Mouse (Mus musculus): ENCODE measurements around the gene Kcnj15. TPM values are rescaled to one million over a fixed set of nuclear protein-coding genes. Genes with fewer than 3 reads are reported as not detected.

Gene Kcnj15
- polyA plus RNA-seq, 1 experiment from 2014 or later: 3.1 TPM

GRCm38 (mm10) chr16:95221051-95221450 lies 36.3 kb upstream of the Kcnj15 start:
- H3K36me3 ChIP-seq (ENCODE audit: control insufficient read depth, insufficient read depth): no peaks in the 10 kb centered on the region
- H3K4me3 ChIP-seq (ENCODE audit: low read length): no peak overlapping the region
- H3K4me1 ChIP-seq (ENCODE audit: control insufficient read depth, insufficient read depth, low read length): no peaks in the 10 kb centered on the region
- H3K9ac ChIP-seq (ENCODE audit: low read length): no peak overlapping the region
- H3K9me3 ChIP-seq (replicated peaks; ENCODE audit: control insufficient read depth, low read length): no peaks in the 10 kb centered on the region
- H3K27ac ChIP-seq (ENCODE audit: low read length): no peak overlapping the region
- WGBS: 64% methylated on average over 4 of the region's 4 CpGs
- H3K27me3 ChIP-seq (ENCODE audit: control insufficient read depth, insufficient read depth, low read length): no peaks in the 10 kb centered on the region
- ATAC-seq (replicated peaks; ENCODE audit: extremely low read depth, insufficient read depth, low FRiP score): no peak
- H3K4me2 ChIP-seq (ENCODE audit: low read depth, low read length): no peak overlapping the region

- no peak for ATAC-seq (replicated peaks; ENCODE audit: extremely low read depth, insufficient read depth, low FRiP score)
- no peak overlapping the region for H3K27ac ChIP-seq (ENCODE audit: low read length)
- H3K4me1 ChIP-seq (ENCODE audit: control insufficient read depth, insufficient read depth, low read length): no peaks in the 10 kb centered on the region
- no peak overlapping the region for H3K4me2 ChIP-seq (ENCODE audit: low read depth, low read length)
- no peak overlapping the region for H3K9ac ChIP-seq (ENCODE audit: low read length)
- H3K9me3 ChIP-seq (replicated peaks; ENCODE audit: control insufficient read depth, low read length): no peaks in the 10 kb centered on the region
- no peaks in the 10 kb centered on the region for H3K36me3 ChIP-seq (ENCODE audit: control insufficient read depth, insufficient read depth)
- no peaks in the 10 kb centered on the region for H3K27me3 ChIP-seq (ENCODE audit: control insufficient read depth, insufficient read depth, low read length)
- no peak overlapping the region for H3K4me3 ChIP-seq (ENCODE audit: low read length)
- 47% methylated on average over 7 of the region's 7 CpGs for WGBS
Observed at GRCm38 (mm10) chr16:95222026-95222718, 35.2 kb upstream of the Kcnj15 start.

- no peak overlapping the region for H3K4me3 ChIP-seq (ENCODE audit: low read length)
- H3K27me3 ChIP-seq (ENCODE audit: control insufficient read depth, insufficient read depth, low read length): no peaks in the 10 kb centered on the region
- no peaks in the 10 kb centered on the region for H3K36me3 ChIP-seq (ENCODE audit: control insufficient read depth, insufficient read depth)
- H3K4me2 ChIP-seq (ENCODE audit: low read depth, low read length): no peak overlapping the region
- H3K27ac ChIP-seq (ENCODE audit: low read length): no peak overlapping the region
- ATAC-seq (replicated peaks; ENCODE audit: extremely low read depth, insufficient read depth, low FRiP score): no peak
- H3K4me1 ChIP-seq (ENCODE audit: control insufficient read depth, insufficient read depth, low read length): no peaks in the 10 kb centered on the region
- WGBS: 76% methylated on average over 8 of the region's 8 CpGs
- no peaks in the 10 kb centered on the region for H3K9me3 ChIP-seq (replicated peaks; ENCODE audit: control insufficient read depth, low read length)
- no peak overlapping the region for H3K9ac ChIP-seq (ENCODE audit: low read length)
Observed at GRCm38 (mm10) chr16:95223435-95223834, 33.9 kb upstream of the Kcnj15 start.

- WGBS: 57% methylated on average over 7 of the region's 7 CpGs
- Histone ChIP-seq H3K4me3 (ENCODE audit: low read length) (no peak overlapping the region), H3K4me2 (ENCODE audit: low read depth, low read length) (no peak overlapping the region), H3K36me3 (ENCODE audit: control insufficient read depth, insufficient read depth) (no peaks in the 10 kb centered on the region), H3K9ac (ENCODE audit: low read length) (no peak overlapping the region), H3K4me1 (ENCODE audit: control insufficient read depth, insufficient read depth, low read length) (no peaks in the 10 kb centered on the region), H3K27ac (ENCODE audit: low read length) (no peak overlapping the region), H3K9me3 (replicated peaks; ENCODE audit: control insufficient read depth, low read length) (no peaks in the 10 kb centered on the region), H3K27me3 (ENCODE audit: control insufficient read depth, insufficient read depth, low read length) (no peaks in the 10 kb centered on the region)
- ATAC-seq (replicated peaks; ENCODE audit: extremely low read depth, insufficient read depth, low FRiP score): no peak
Observed at GRCm38 (mm10) chr16:95225285-95225684, 32.1 kb upstream of the Kcnj15 start.

- Histone ChIP-seq H3K27me3 (ENCODE audit: control insufficient read depth, insufficient read depth, low read length) (no peaks in the 10 kb centered on the region), H3K4me1 (ENCODE audit: control insufficient read depth, insufficient read depth, low read length) (no peaks in the 10 kb centered on the region), H3K9me3 (replicated peaks; ENCODE audit: control insufficient read depth, low read length) (no peaks in the 10 kb centered on the region), H3K27ac (ENCODE audit: low read length) (no peak overlapping the region), H3K4me2 (ENCODE audit: low read depth, low read length) (no peak overlapping the region), H3K36me3 (ENCODE audit: control insufficient read depth, insufficient read depth) (no peaks in the 10 kb centered on the region), H3K9ac (ENCODE audit: low read length) (no peak overlapping the region), H3K4me3 (ENCODE audit: low read length) (no peak overlapping the region)
- 62% methylated on average over 4 of the region's 4 CpGs for WGBS
- ATAC-seq (replicated peaks; ENCODE audit: extremely low read depth, insufficient read depth, low FRiP score): no peak
Observed at GRCm38 (mm10) chr16:95231768-95232167, 25.6 kb upstream of the Kcnj15 start.

GRCm38 (mm10) chr16:95234891-95235548 lies 22.3 kb upstream of the Kcnj15 start:
- 75% methylated on average over 2 of the region's 2 CpGs for WGBS
- H3K27ac ChIP-seq (ENCODE audit: low read length): no peak overlapping the region
- no peak for ATAC-seq (replicated peaks; ENCODE audit: extremely low read depth, insufficient read depth, low FRiP score)
- no peaks in the 10 kb centered on the region for H3K9me3 ChIP-seq (replicated peaks; ENCODE audit: control insufficient read depth, low read length)
- no peak overlapping the region for H3K4me2 ChIP-seq (ENCODE audit: low read depth, low read length)
- no peaks in the 10 kb centered on the region for H3K4me1 ChIP-seq (ENCODE audit: control insufficient read depth, insufficient read depth, low read length)
- no peak overlapping the region for H3K4me3 ChIP-seq (ENCODE audit: low read length)
- H3K27me3 ChIP-seq (ENCODE audit: control insufficient read depth, insufficient read depth, low read length): no peaks in the 10 kb centered on the region
- H3K36me3 ChIP-seq (ENCODE audit: control insufficient read depth, insufficient read depth): no peaks in the 10 kb centered on the region
- no peak overlapping the region for H3K9ac ChIP-seq (ENCODE audit: low read length)

- H3K4me2 ChIP-seq (ENCODE audit: low read depth, low read length): no peak overlapping the region
- H3K27me3 ChIP-seq (ENCODE audit: control insufficient read depth, insufficient read depth, low read length): no peaks in the 10 kb centered on the region
- peak overlapping the region; percentile 46 for H3K27ac ChIP-seq (ENCODE audit: low read length)
- peaks cover 18% of the 10 kb centered on the region for H3K4me1 ChIP-seq (ENCODE audit: control insufficient read depth, insufficient read depth, low read length)
- no peaks in the 10 kb centered on the region for H3K36me3 ChIP-seq (ENCODE audit: control insufficient read depth, insufficient read depth)
- H3K9ac ChIP-seq (ENCODE audit: low read length): no peak overlapping the region
- no peak overlapping the region for H3K4me3 ChIP-seq (ENCODE audit: low read length)
- H3K9me3 ChIP-seq (replicated peaks; ENCODE audit: control insufficient read depth, low read length): no peaks in the 10 kb centered on the region
- WGBS: 61% methylated on average over 7 of the region's 7 CpGs
- ATAC-seq (replicated peaks; ENCODE audit: extremely low read depth, insufficient read depth, low FRiP score): no peak
Observed at GRCm38 (mm10) chr16:95239209-95239925, 18.0 kb upstream of the Kcnj15 start.

GRCm38 (mm10) chr16:95240688-95241087 lies 16.7 kb upstream of the Kcnj15 start:
- H3K4me3 ChIP-seq (ENCODE audit: low read length): no peak overlapping the region
- H3K4me1 ChIP-seq (ENCODE audit: control insufficient read depth, insufficient read depth, low read length): peaks cover 28% of the 10 kb centered on the region
- ATAC-seq (replicated peaks; ENCODE audit: extremely low read depth, insufficient read depth, low FRiP score): no peak
- no peaks in the 10 kb centered on the region for H3K27me3 ChIP-seq (ENCODE audit: control insufficient read depth, insufficient read depth, low read length)
- H3K9me3 ChIP-seq (replicated peaks; ENCODE audit: control insufficient read depth, low read length): no peaks in the 10 kb centered on the region
- WGBS: 54% methylated on average over 5 of the region's 5 CpGs
- no peak overlapping the region for H3K27ac ChIP-seq (ENCODE audit: low read length)
- no peak overlapping the region for H3K4me2 ChIP-seq (ENCODE audit: low read depth, low read length)
- H3K9ac ChIP-seq (ENCODE audit: low read length): no peak overlapping the region
- H3K36me3 ChIP-seq (ENCODE audit: control insufficient read depth, insufficient read depth): no peaks in the 10 kb centered on the region

GRCm38 (mm10) chr16:95241581-95241980 lies 15.8 kb upstream of the Kcnj15 start:
- 40% methylated on average over 4 of the region's 4 CpGs for WGBS
- Histone ChIP-seq H3K36me3 (ENCODE audit: control insufficient read depth, insufficient read depth) (no peaks in the 10 kb centered on the region), H3K9me3 (replicated peaks; ENCODE audit: control insufficient read depth, low read length) (no peaks in the 10 kb centered on the region), H3K4me1 (ENCODE audit: control insufficient read depth, insufficient read depth, low read length) (peaks cover 28% of the 10 kb centered on the region), H3K27ac (ENCODE audit: low read length) (peak overlapping the region; percentile 63), H3K27me3 (ENCODE audit: control insufficient read depth, insufficient read depth, low read length) (no peaks in the 10 kb centered on the region), H3K4me2 (ENCODE audit: low read depth, low read length) (no peak overlapping the region), H3K4me3 (ENCODE audit: low read length) (no peak overlapping the region), H3K9ac (ENCODE audit: low read length) (no peak overlapping the region)
- peak; percentile 38 for ATAC-seq (replicated peaks; ENCODE audit: extremely low read depth, insufficient read depth, low FRiP score)

Data from heart, embryonic 16.5 days (tissue).